Mouse (Mus musculus): ENCODE results near the gene Ldhc. TPM values are rescaled to one million over a fixed set of nuclear protein-coding genes. Genes with fewer than 3 reads are reported as not detected.

Gene Ldhc
- polyA plus RNA-seq, 1 experiment from 2014 or later, result not detected

DNA sequence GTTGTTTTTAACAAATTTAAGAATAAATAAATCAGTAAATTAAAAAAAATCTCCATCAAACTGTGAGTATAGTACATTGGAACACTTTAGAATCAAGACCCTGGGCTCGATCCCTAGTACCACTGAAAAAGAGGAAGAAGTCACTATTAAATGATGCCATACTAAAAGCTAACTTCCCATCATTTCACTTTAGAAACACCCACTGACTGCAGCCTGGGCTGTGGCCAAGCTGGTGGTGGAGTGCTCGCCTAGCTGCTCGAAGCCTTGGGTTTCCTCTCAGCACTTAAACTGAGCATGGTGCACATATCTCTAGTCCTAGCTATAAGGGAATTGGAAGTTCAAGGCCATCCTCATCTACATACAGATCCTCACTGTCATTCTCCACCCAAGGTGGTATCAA, 50.2 kb downstream of the Ldhc start:
- ATAC-seq (ENCODE audit: low FRiP score), result no peak
- DNase-seq (ENCODE audit: low spot score), result no peak
- no peaks in the 10 kb centered on the region for H3K9me3 ChIP-seq (ENCODE audit: control insufficient read depth, low read length)
- no peak overlapping the region for H3K27ac ChIP-seq (ENCODE audit: low read depth, low read length)
- H3K4me3 ChIP-seq (ENCODE audit: low read depth, low read length), result no peak overlapping the region
- 94% methylated on average over 3 of the region's 3 CpGs for WGBS
- H3K36me3 ChIP-seq (ENCODE audit: control insufficient read depth, insufficient read depth, low read length), result peaks cover 17% of the 10 kb centered on the region; the same call in 1 of the 2 replicates
- H3K27me3 ChIP-seq (ENCODE audit: control insufficient read depth, insufficient read depth, low read length), result no peaks in the 10 kb centered on the region
- H3K4me1 ChIP-seq (replicated peaks; ENCODE audit: control insufficient read depth, insufficient read depth, low read length), result no peaks in the 10 kb centered on the region
- no peak overlapping the region for H3K4me2 ChIP-seq (replicated peaks; ENCODE audit: low read depth, low read length)
- H3K9ac ChIP-seq (ENCODE audit: low read depth, low read length), result no peak overlapping the region

GRCm38 (mm10) chr7:46916376-46916775, 55.4 kb downstream of the Ldhc start:
- Histone ChIP-seq H3K4me1 (replicated peaks; ENCODE audit: control insufficient read depth, insufficient read depth, low read length) (0 out of 2 replicates have a peak, but pooled peaks cover 4% of the 10 kb centered on the region), H3K36me3 (ENCODE audit: control insufficient read depth, insufficient read depth, low read length) (peaks cover 2% of the 10 kb centered on the region; the same call in 1 of the 2 replicates), H3K4me2 (replicated peaks; ENCODE audit: low read depth, low read length) (no peak overlapping the region), H3K9me3 (ENCODE audit: control insufficient read depth, low read length) (no peaks in the 10 kb centered on the region), H3K27ac (ENCODE audit: low read depth, low read length) (no peak overlapping the region), H3K9ac (ENCODE audit: low read depth, low read length) (no peak overlapping the region), H3K4me3 (ENCODE audit: low read depth, low read length) (no peak overlapping the region), H3K27me3 (ENCODE audit: control insufficient read depth, insufficient read depth, low read length) (no peaks in the 10 kb centered on the region)
- ATAC-seq (ENCODE audit: low FRiP score) (no peak), DNase-seq (ENCODE audit: low spot score) (no peak)
- 94% methylated on average over 3 of the region's 3 CpGs for WGBS

DNA sequence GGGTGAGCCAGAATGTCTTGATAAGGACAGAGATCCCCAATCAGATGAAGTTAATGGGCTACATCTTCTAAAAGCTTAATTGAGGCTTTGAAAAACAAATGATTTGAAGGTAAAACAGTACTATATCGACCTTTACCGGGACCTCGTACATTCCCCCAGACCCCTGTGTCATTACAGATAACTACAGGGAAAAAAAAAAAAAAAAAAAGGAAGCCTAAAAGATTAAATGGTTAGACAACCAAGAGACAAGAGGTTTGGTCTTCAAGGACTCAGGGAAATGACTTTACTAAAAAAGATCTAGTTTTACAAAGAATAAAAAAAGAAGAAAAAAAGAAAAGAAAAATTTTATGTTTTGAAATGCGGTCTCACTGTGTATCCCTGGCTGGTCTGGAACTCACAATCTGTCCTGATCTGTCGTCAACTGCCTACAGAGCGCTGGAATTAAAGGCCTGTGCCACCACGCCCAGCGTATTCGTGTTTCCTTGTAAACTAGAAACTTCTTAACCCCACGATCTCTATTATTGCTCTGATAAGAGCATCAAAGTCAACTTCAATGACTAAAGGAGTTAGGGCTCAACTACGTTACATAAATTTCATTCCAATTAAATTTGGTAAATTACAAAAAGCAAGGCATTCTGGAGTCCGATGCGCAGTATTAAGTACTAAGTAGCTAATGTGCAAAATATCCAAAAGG, 57.8 kb downstream of the Ldhc start:
- Histone ChIP-seq H3K27ac (ENCODE audit: low read depth, low read length) (peak overlapping the region; percentile 96), H3K36me3 (ENCODE audit: control insufficient read depth, insufficient read depth, low read length) (no peaks in the 10 kb centered on the region), H3K9ac (ENCODE audit: low read depth, low read length) (peak overlapping the region; percentile 98), H3K27me3 (ENCODE audit: control insufficient read depth, insufficient read depth, low read length) (no peaks in the 10 kb centered on the region), H3K4me2 (replicated peaks; ENCODE audit: low read depth, low read length) (peak overlapping the region; percentile 59), H3K4me1 (replicated peaks; ENCODE audit: control insufficient read depth, insufficient read depth, low read length) (0 out of 2 replicates have a peak, but pooled peaks cover 4% of the 10 kb centered on the region), H3K4me3 (ENCODE audit: low read depth, low read length) (peak overlapping the region; percentile 93), H3K9me3 (ENCODE audit: control insufficient read depth, low read length) (no peaks in the 10 kb centered on the region)
- peak; percentile 50 for DNase-seq (ENCODE audit: low spot score)
- 19% methylated on average over 13 of the region's 13 CpGs for WGBS
- no peak for ATAC-seq (ENCODE audit: low FRiP score)

- DNase-seq (ENCODE audit: low spot score) (peak; percentile 96), ATAC-seq (ENCODE audit: low FRiP score) (peak; percentile 94)
- no peaks in the 10 kb centered on the region for H3K27me3 ChIP-seq (ENCODE audit: control insufficient read depth, insufficient read depth, low read length)
- peak within 1 kb of the TSS; percentile 93 for H3K4me3 ChIP-seq (ENCODE audit: low read depth, low read length)
- WGBS, result under 1% methylated on average over 72 of the region's 75 CpGs
- H3K9ac ChIP-seq (ENCODE audit: low read depth, low read length), result peak within 1 kb of the TSS; percentile 98
- H3K36me3 ChIP-seq (ENCODE audit: control insufficient read depth, insufficient read depth, low read length), result no peaks in the 10 kb centered on the region
- 0 out of 2 replicates have a peak, but pooled peaks cover 4% of the 10 kb centered on the region for H3K4me1 ChIP-seq (replicated peaks; ENCODE audit: control insufficient read depth, insufficient read depth, low read length)
- peak within 1 kb of the TSS; percentile 96 for H3K27ac ChIP-seq (ENCODE audit: low read depth, low read length)
- H3K9me3 ChIP-seq (ENCODE audit: control insufficient read depth, low read length), result no peaks in the 10 kb centered on the region
- H3K4me2 ChIP-seq (replicated peaks; ENCODE audit: low read depth, low read length), result peak within 1 kb of the TSS; percentile 59
These were observed 58.7 kb downstream of the Ldhc start, which contains the start of gene Tsg101 for GRCm38 (mm10) chr7:46919551-46920176. Gene Tsg101 (minus strand): TSS chr7:46919969.

- DNase-seq (ENCODE audit: low spot score), result no peak
- Histone ChIP-seq H3K4me3 (ENCODE audit: low read depth, low read length) (no peak overlapping the region), H3K4me1 (replicated peaks; ENCODE audit: control insufficient read depth, insufficient read depth, low read length) (0 out of 2 replicates have a peak, but pooled peaks cover 4% of the 10 kb centered on the region), H3K36me3 (ENCODE audit: control insufficient read depth, insufficient read depth, low read length) (no peaks in the 10 kb centered on the region), H3K4me2 (replicated peaks; ENCODE audit: low read depth, low read length) (no peak overlapping the region), H3K27ac (ENCODE audit: low read depth, low read length) (no peak overlapping the region), H3K27me3 (ENCODE audit: control insufficient read depth, insufficient read depth, low read length) (no peaks in the 10 kb centered on the region), H3K9ac (ENCODE audit: low read depth, low read length) (no peak overlapping the region), H3K9me3 (ENCODE audit: control insufficient read depth, low read length) (no peaks in the 10 kb centered on the region)
- WGBS, result 87% methylated on average over 4 of the region's 4 CpGs
- no peak for ATAC-seq (ENCODE audit: low FRiP score)
These were observed 61.1 kb downstream of the Ldhc start for GRCm38 (mm10) chr7:46922075-46922474.

Other genes starting within 250 kb of the Ldhc start
- 14.4 and 16.0 TPM in 2 replicates for gene Sergef, start 221.4 kb upstream of the Ldhc start, polyA plus RNA-seq (2014; fragmentation: Nextera tagmentation; extraction: Ambion mirVana)
- 0.61 TPM in 1 of 2 replicates, not detected in the other for gene Tph1, start 188.7 kb upstream of the Ldhc start, polyA plus RNA-seq (2014; fragmentation: Nextera tagmentation; extraction: Ambion mirVana)
- gene Saal1, start 150.5 kb upstream of the Ldhc start, polyA plus RNA-seq (2014; fragmentation: Nextera tagmentation; extraction: Ambion mirVana), result 41.4 and 44.9 TPM in 2 replicates
- 0.07 and 0.20 TPM in 2 replicates for gene Saa3, start 145.5 kb upstream of the Ldhc start, polyA plus RNA-seq (2014; fragmentation: Nextera tagmentation; extraction: Ambion mirVana)
- gene Saa4, start 128.6 kb upstream of the Ldhc start, polyA plus RNA-seq (2014; fragmentation: Nextera tagmentation; extraction: Ambion mirVana), result not detected in 2 replicates
- not detected in 2 replicates for gene Saa1, start 118.2 kb upstream of the Ldhc start, polyA plus RNA-seq (2014; fragmentation: Nextera tagmentation; extraction: Ambion mirVana)
- gene Saa2, start 109.4 kb upstream of the Ldhc start, polyA plus RNA-seq (2014; fragmentation: Nextera tagmentation; extraction: Ambion mirVana), result 0.31 and 0.43 TPM in 2 replicates
- gene Hps5, start 65.1 kb upstream of the Ldhc start, polyA plus RNA-seq (2014; fragmentation: Nextera tagmentation; extraction: Ambion mirVana), result 17.4 and 26.1 TPM in 2 replicates
- gene Gtf2h1, start 65.1 kb upstream of the Ldhc start, polyA plus RNA-seq (2014; fragmentation: Nextera tagmentation; extraction: Ambion mirVana), result 53.5 and 58.0 TPM in 2 replicates
- 1,356 and 1,601 TPM in 2 replicates for gene Ldha, start 19.7 kb upstream of the Ldhc start, polyA plus RNA-seq (2014; fragmentation: Nextera tagmentation; extraction: Ambion mirVana)
- 372 and 380 TPM in 2 replicates for gene Tsg101, start 58.8 kb downstream of the Ldhc start, polyA plus RNA-seq (2014; fragmentation: Nextera tagmentation; extraction: Ambion mirVana)
- 11.3 and 13.1 TPM in 2 replicates for gene Uevld, start 97.3 kb downstream of the Ldhc start, polyA plus RNA-seq (2014; fragmentation: Nextera tagmentation; extraction: Ambion mirVana)
- gene Gm9999, start 122.4 kb downstream of the Ldhc start, polyA plus RNA-seq (2014; fragmentation: Nextera tagmentation; extraction: Ambion mirVana), result not detected in 2 replicates
- gene Spty2d1, start 147.2 kb downstream of the Ldhc start, polyA plus RNA-seq (2014; fragmentation: Nextera tagmentation; extraction: Ambion mirVana), result 12.0 and 12.3 TPM in 2 replicates
- 8.7 and 10.4 TPM in 2 replicates for gene Tmem86a, start 189.4 kb downstream of the Ldhc start, polyA plus RNA-seq (2014; fragmentation: Nextera tagmentation; extraction: Ambion mirVana)